In genomic region chr12:100486232-100486631, GRCm38 (mm10) we compare ENCODE assay signal across 12 mouse cellular contexts. TPM values are rescaled to one million over a fixed set of nuclear protein-coding genes. Genes with fewer than 3 reads are reported as not detected.
A peak's percentile ranks its signal among the peaks of the same experiment; 100 is the strongest.
DNase-seq lines count a peak whose midpoint lies in the region; ATAC-seq lines count a peak whose summit lies in the region.
"Had no signal": no experiment of that assay in that cellular context is flagged by ENCODE, and none has a peak within 500 bp of the region (broad histone marks: within the 10 kb centered on the region; RNA-seq: fewer than 3 reads in every experiment).

No protein-coding gene starts in this region.

- ATAC-seq in midbrain, embryonic 15.5 days (replicated peaks) = no peak
- ATAC-seq: CD4-positive, CD25-positive, alpha-beta regulatory T cell, adult 4 months had no signal

- H3K9ac ChIP-seq in midbrain, embryonic 15.5 days = no peak overlapping the region
- H3K9ac ChIP-seq: lung, embryonic 15.5 days had no signal

- peak; percentile 45 to 60 for DNase-seq in cerebellum, postnatal 10 days
- no peak for DNase-seq in cerebellum, adult 18-20 months
- DNase-seq in left cerebral cortex, postnatal 4 days = peak; percentile 31
- no peak for DNase-seq in left cerebral cortex, adult 9 months (ENCODE audit: low spot score in 2 of 2)
- peak; percentile 26 for DNase-seq in A20 (ENCODE audit: low read depth, low spot score)
- peak; percentile 77 for DNase-seq in adrenal gland, postnatal 14 days
- no peak for DNase-seq in frontal cortex, postnatal 14 days (ENCODE audit: low spot score in 2 of 2)
- DNase-seq: thymus, adult 18-20 months had no signal

- H3K4me3 ChIP-seq in midbrain, embryonic 15.5 days = no peak overlapping the region
- H3K4me3 ChIP-seq: lung, embryonic 15.5 days; myocyte had no signal

- no peak overlapping the region for H3K4me2 ChIP-seq in midbrain, embryonic 15.5 days
- H3K4me2 ChIP-seq: lung, embryonic 15.5 days had no signal

- no peak overlapping the region for H3K27ac ChIP-seq in midbrain, embryonic 15.5 days
- H3K27ac ChIP-seq: lung, embryonic 15.5 days had no signal

- no peaks in the 10 kb centered on the region for H3K27me3 ChIP-seq in midbrain, embryonic 15.5 days (replicated peaks)
- H3K27me3 ChIP-seq: lung, embryonic 15.5 days had no signal

- no peaks in the 10 kb centered on the region for H3K4me1 ChIP-seq in midbrain, embryonic 15.5 days
- H3K4me1 ChIP-seq: lung, embryonic 15.5 days had no signal

- WGBS in midbrain, embryonic 15.5 days = 73% methylated on average over 6 of the region's 6 CpGs

- intact Hi-C loops in left cerebral cortex, postnatal 4 days (cut with DNase I) = no loop called here

- peaks cover 5% of the 10 kb centered on the region; the same call in 1 of the 2 replicates for H3K36me3 ChIP-seq in midbrain, embryonic 15.5 days (replicated peaks)
- H3K36me3 ChIP-seq: lung, embryonic 15.5 days had no signal

- H3K9me3 ChIP-seq in midbrain, embryonic 15.5 days = no peaks in the 10 kb centered on the region
- H3K9me3 ChIP-seq: lung, embryonic 15.5 days had no signal

RNA-seq across cellular contexts. Expression of gene Ttc7b, which starts 34.4 kb away (rescaled TPM):
- total RNA-seq in left cerebral cortex, postnatal 4 days (2021) = 10 to 100 TPM; 78.9 to 85.6 TPM
- total RNA-seq in adrenal gland, postnatal 14 days (2021) = 72.5 and 74.6 TPM in 2 replicates
- 9.0 and 9.7 TPM in 2 replicates for polyA plus RNA-seq in midbrain, embryonic 15.5 days (2015; fragmentation: Nextera tagmentation; extraction: Ambion mirVana)

Comparison
In these comparisons a context has a peak if more than half of its experiments do, and no peak if none do; other contexts are left out.
1. DNase-seq: peak in cerebellum, postnatal 10 days (2 of 2), left cerebral cortex, postnatal 4 days (single experiment), A20 (single experiment) and adrenal gland, postnatal 14 days (single experiment); none in cerebellum, adult 18-20 months (0 of 2), left cerebral cortex, adult 9 months (0 of 2) and frontal cortex, postnatal 14 days (0 of 2).